Mouse (Mus musculus): Measurements from ENCODE around the gene Slc39a2. TPM values are rescaled to one million over a fixed set of nuclear protein-coding genes. Genes with fewer than 3 reads are reported as not detected.
"Not testable (repeated sequence)": the region's sequence is repeated elsewhere in the genome, so short reads cannot be mapped to it uniquely, and the experiment has no call there.

Gene Slc39a2
- polyA plus RNA-seq (2012; rRNA removed): 0.62 and 0.69 TPM in 2 replicates

GRCm38 (mm10) chr14:51892191-51892939 is at the start of gene Slc39a2:
Gene Slc39a2, plus strand, starts transcription at chr14:51892889.
- 86% methylated on average over 9 of the region's 9 CpGs for WGBS
- no peak for DNase-seq (ENCODE audit: low read depth, low spot score)

- no peak for DNase-seq (ENCODE audit: low read depth, low spot score)
Measured at GRCm38 (mm10) chr14:51843882-51844281, 48.8 kb upstream of the Slc39a2 start.

- WGBS: 41% methylated on average over 3 of the region's 3 CpGs
- DNase-seq (ENCODE audit: low read depth, low spot score): no peak
Measured at GRCm38 (mm10) chr14:51846566-51846965, 46.1 kb upstream of the Slc39a2 start.

- WGBS: 45% methylated on average over 3 of the region's 3 CpGs
- not testable (repeated sequence) for DNase-seq (ENCODE audit: low read depth, low spot score)
Measured at GRCm38 (mm10) chr14:51851006-51851405, 41.7 kb upstream of the Slc39a2 start.

- DNase-seq (ENCODE audit: low read depth, low spot score): no peak
Measured at GRCm38 (mm10) chr14:51853399-51853798, 39.3 kb upstream of the Slc39a2 start, which contains the start of gene Ear6. Gene Ear6, plus strand, starts transcription at chr14:51853699.

GRCm38 (mm10) chr14:51855280-51855679 is 37.4 kb upstream of the Slc39a2 start:
- 68% methylated on average over 7 of the region's 7 CpGs for WGBS
- DNase-seq (ENCODE audit: low read depth, low spot score): not testable (repeated sequence)

- DNase-seq (ENCODE audit: low read depth, low spot score): not testable (repeated sequence)
- 10% methylated on average over 1 of the region's 1 CpGs for WGBS
Measured at GRCm38 (mm10) chr14:51863603-51864002, 29.1 kb upstream of the Slc39a2 start.

GRCm38 (mm10) chr14:51870756-51871155 is 21.9 kb upstream of the Slc39a2 start:
- no peak for DNase-seq (ENCODE audit: low read depth, low spot score)
- WGBS: 65% methylated on average over 2 of the region's 2 CpGs

- WGBS: 64% methylated on average over 9 of the region's 9 CpGs
- DNase-seq (ENCODE audit: low read depth, low spot score): no peak
Measured at GRCm38 (mm10) chr14:51871741-51872140, 20.9 kb upstream of the Slc39a2 start.

GRCm38 (mm10) chr14:51877517-51877916 is 15.2 kb upstream of the Slc39a2 start:
- DNase-seq (ENCODE audit: low read depth, low spot score): no peak
- 43% methylated on average over 3 of the region's 3 CpGs for WGBS

GRCm38 (mm10) chr14:51883527-51884030 is 9.1 kb upstream of the Slc39a2 start:
- DNase-seq (ENCODE audit: low read depth, low spot score): peak; percentile 67
- WGBS: under 1% methylated on average over 4 of the region's 4 CpGs

- DNase-seq (ENCODE audit: low read depth, low spot score): peak; percentile 25
- 1% methylated on average over 14 of the region's 14 CpGs for WGBS
Measured at GRCm38 (mm10) chr14:51884031-51884544, 8.6 kb upstream of the Slc39a2 start.

GRCm38 (mm10) chr14:51884598-51885331 is 7.9 kb upstream of the Slc39a2 start, which contains the start of gene Mettl17:
Gene Mettl17, plus strand, starts transcription at chr14:51884842.
- under 1% methylated on average over 43 of the region's 43 CpGs for WGBS
- DNase-seq (ENCODE audit: low read depth, low spot score): peak; percentile 96

GRCm38 (mm10) chr14:51886051-51886450 is 6.6 kb upstream of the Slc39a2 start:
- WGBS: 70% methylated on average over 6 of the region's 6 CpGs
- DNase-seq (ENCODE audit: low read depth, low spot score): no peak

GRCm38 (mm10) chr14:51889833-51890232 is 2.9 kb upstream of the Slc39a2 start:
- DNase-seq (ENCODE audit: low read depth, low spot score): no peak
- WGBS: 90% methylated on average over 6 of the region's 6 CpGs

- 65% methylated on average over 10 of the region's 10 CpGs for WGBS
- DNase-seq (ENCODE audit: low read depth, low spot score): no peak
Measured at GRCm38 (mm10) chr14:51893094-51893794, 555 bp downstream of the Slc39a2 start.

- 82% methylated on average over 3 of the region's 3 CpGs for WGBS
- no peak for DNase-seq (ENCODE audit: low read depth, low spot score)
Measured at GRCm38 (mm10) chr14:51893809-51894208, 1.1 kb downstream of the Slc39a2 start.

- DNase-seq (ENCODE audit: low read depth, low spot score): no peak
- WGBS: 84% methylated on average over 14 of the region's 14 CpGs
Measured at GRCm38 (mm10) chr14:51895071-51895470, 2.4 kb downstream of the Slc39a2 start.

GRCm38 (mm10) chr14:51896019-51896418 is 3.3 kb downstream of the Slc39a2 start:
- WGBS: 48% methylated on average over 6 of the region's 6 CpGs
- no peak for DNase-seq (ENCODE audit: low read depth, low spot score)
